Mouse (Mus musculus) olfactory bulb, adult 2 months (tissue): ENCODE measurements around the gene Sds. TPM values are rescaled to one million over a fixed set of nuclear protein-coding genes. Genes with fewer than 3 reads are reported as not detected.
A peak's percentile ranks its signal among the peaks of the same experiment; 100 is the strongest.

Source experiments
- H3K27ac ChIP-seq: fragments of 200-500 bp; 2 replicates; pipeline ENCODE4 v1.5.1; 2012; ENCODE audit warnings: low read depth, low read length; ENCODE audit not compliant: insufficient read depth
- H3K4me1 ChIP-seq: fragments of 200-500 bp; 2 replicates; pipeline ENCODE4 v1.6.1; 2012; ENCODE audit warnings: low read length; ENCODE audit not compliant: control insufficient read depth, insufficient read depth
- H3K4me3 ChIP-seq: fragments of 200-500 bp; 2 replicates; pipeline ENCODE4 v1.5.1; 2012; ENCODE audit warnings: mild to moderate bottlenecking, low read depth, low read length, moderate library complexity; ENCODE audit not compliant: insufficient read depth
- CTCF ChIP-seq: fragments of 200-500 bp; IDR thresholded peaks from 2 replicates; pipeline ENCODE4 v1.5.1; 2012; ENCODE audit warnings: low read depth, mild to moderate bottlenecking, low read length, moderate library complexity; ENCODE audit not compliant: insufficient read depth
- POLR2A ChIP-seq: fragments of 200-500 bp; IDR thresholded peaks from 2 replicates; pipeline ENCODE4 v1.6.1; 2012; ENCODE audit warnings: mild to moderate bottlenecking, low read depth, low read length, moderate library complexity; ENCODE audit not compliant: insufficient read depth
- WGBS: fragments of 180-500 bp; shearing (Covaris S2); methylation state at CpG from one replicate; pipeline ENCODE4 v1.1.7; 2018; 5-methylcytosine and 5-hydroxymethylcytosine counted together
- polyA plus RNA-seq: library from polyadenylated mRNA; stranded (reverse); fragments of >200 nt; gene quantifications from 2 replicates; pipeline ENCODE4 v1.2.4, GENCODE M21; 2012; ENCODE audit warnings: low replicate concordance; ENCODE audit not compliant: missing spikeins, insufficient read depth, insufficient read length

The Sds gene
- polyA plus RNA-seq, 1 experiment: not detected

DNA sequence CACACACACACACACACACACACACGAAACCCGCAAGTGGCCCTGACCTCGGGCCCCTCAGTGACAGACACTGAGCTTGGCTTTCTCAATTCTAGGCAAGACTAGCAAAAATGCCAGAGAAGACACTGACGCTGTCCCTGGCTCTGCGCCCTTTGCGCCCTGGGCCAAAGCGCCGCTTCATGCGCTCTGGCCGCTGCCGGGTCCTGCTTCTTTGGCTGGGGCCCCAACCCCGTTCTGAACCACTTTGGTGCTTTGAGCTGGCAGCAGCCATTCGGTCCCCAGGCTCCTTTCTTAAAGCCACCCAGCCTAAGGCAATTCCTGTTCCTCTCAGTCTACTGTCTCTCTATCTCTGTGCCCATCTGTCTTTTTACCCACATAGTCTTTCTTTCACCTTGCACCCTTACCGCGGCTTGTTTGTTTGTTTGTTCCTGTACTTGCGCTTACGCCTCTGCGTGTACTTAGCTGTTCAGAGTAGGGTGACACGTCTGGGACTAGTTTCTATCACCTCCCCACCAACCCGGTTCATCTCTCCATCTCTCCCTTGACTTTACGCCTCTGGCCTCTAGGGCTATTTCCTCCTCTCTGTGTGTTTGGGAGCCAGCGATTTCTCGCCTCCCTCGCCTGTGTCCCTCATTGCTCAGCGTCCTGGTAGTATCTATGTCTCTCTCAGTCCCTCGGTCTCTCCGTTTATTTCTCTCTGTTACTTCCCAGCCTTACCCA is 37.2 kb upstream of the Sds start:
- TF ChIP-seq POLR2A: no peak
- TF ChIP-seq CTCF: no peak
- WGBS: 14% methylated on average over 27 of the region's 27 CpGs
- Histone ChIP-seq H3K27ac (no peak overlapping the region), H3K4me3 (no peak overlapping the region), H3K4me1 (peaks cover 7% of the 10 kb centered on the region; the same call in 1 of the 2 replicates)

DNA sequence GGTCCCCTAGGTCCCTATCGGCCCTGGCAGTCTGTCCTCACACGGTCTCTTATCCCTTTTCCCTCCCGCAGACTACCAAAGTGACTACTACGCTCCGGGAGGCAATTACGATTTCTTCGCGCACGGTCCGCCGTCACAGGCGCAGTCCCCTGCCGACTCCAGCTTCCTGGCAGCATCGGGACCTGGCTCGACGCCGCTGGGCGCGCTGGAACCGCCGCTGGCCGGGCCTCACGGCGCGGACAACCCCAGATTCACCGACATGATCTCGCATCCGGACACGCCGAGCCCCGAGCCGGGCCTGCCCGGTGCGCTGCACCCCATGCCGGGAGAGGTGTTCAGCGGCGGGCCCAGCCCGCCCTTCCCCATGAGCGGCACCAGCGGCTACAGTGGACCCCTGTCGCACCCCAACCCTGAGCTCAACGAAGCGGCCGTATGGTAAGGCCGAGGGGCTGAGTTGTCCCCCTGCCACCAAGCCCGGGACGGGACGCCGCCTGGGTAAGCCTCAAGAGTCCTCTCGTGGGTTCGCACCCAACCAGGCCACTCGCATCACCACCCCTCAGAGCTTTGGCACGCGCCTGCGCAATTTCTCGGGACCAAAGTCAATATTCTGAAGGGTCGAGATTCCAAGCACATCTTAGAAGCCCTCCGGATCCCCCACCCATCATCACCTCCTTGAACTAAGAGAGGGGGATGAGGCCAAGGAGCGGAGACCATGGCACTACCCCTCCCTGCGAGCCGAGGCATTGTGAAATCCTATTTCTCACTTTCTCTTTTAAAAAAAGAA is 36.2 kb upstream of the Sds start:
- no peak overlapping the region for H3K4me3 ChIP-seq
- no peak overlapping the region for H3K27ac ChIP-seq
- TF ChIP-seq POLR2A: no peak
- TF ChIP-seq CTCF: no peak
- H3K4me1 ChIP-seq: peaks cover 7% of the 10 kb centered on the region; the same call in 1 of the 2 replicates
- 12% methylated on average over 61 of the region's 61 CpGs for WGBS

DNA sequence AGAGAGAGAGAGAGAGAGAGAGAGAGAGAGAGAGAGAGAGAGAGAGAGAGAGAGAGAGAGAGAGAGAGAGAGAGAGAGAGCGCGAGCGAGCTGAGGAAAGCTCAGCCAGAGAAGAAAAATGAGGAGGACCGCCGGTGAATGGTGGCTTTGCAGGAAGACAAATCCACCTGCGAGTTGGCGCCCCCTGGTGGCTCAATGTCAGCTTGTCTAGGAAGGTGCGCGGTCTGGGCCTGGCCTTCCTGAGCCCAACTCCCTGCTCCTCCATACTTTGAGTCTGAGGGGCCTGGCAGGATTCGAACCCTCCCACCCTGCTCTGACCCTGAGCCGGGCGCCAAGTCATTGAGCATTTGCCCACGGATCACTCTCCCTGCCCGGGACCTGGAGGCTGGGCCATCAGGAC is 35.6 kb upstream of the Sds start:
- 17% methylated on average over 14 of the region's 14 CpGs for WGBS
- Histone ChIP-seq H3K27ac (no peak overlapping the region), H3K4me1 (peaks cover 7% of the 10 kb centered on the region; the same call in 1 of the 2 replicates), H3K4me3 (no peak overlapping the region)
- TF ChIP-seq POLR2A (no peak), CTCF (peak; percentile 59)

DNA sequence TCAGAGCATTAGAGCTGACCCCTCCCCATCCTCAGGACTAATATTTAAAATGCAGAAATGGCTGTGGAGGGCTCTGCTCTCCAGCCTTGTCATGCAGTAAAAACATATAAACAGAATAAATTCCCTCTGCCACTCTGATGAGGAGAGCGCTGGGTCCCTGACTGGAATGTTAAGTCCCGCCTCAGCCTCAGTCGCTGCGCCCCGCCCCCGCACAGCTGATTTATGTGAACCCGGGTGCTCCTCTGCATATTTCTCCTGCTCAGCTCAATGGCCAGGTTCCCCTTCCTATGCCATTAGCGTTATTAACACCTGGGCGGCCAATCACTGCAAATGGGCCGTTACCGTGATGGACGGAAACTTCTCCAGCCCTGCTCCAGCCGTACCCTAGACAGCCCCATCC is 29.0 kb upstream of the Sds start:
- Histone ChIP-seq H3K27ac (no peak overlapping the region), H3K4me3 (no peak overlapping the region), H3K4me1 (no peaks in the 10 kb centered on the region)
- 60% methylated on average over 13 of the region's 13 CpGs for WGBS
- TF ChIP-seq POLR2A: no peak
- TF ChIP-seq CTCF: no peak

DNA sequence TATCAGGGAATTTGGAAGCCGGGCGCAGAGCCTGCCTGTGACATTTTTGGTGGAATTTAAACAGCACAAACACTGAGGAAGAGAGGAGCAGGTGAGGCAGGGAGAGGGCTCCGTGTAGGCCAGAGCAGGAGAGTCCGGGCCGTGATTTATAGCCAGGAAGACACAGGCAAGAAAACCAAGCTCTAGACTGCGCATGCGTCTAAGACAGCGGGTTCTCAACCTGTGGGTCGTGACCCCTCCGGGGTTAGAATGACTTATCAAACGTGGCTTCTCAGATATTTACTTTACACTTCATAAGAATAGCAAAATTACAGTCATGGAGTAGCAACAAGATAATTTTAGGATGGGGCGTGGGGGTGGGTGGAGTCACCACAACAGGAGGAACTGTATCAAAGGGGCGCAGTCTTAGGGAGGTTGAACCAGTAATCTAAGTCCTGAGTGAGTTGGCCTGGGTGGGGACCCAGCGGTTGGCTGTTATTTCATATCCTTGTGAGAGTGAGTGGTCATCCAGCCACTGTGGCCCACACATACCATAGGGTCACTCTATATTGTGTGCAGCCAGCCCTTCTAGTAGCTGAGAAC is 21.5 kb upstream of the Sds start:
- Histone ChIP-seq H3K4me1 (no peaks in the 10 kb centered on the region; the same call in 1 of the 2 replicates), H3K27ac (no peak overlapping the region), H3K4me3 (no peak overlapping the region)
- 82% methylated on average over 14 of the region's 14 CpGs for WGBS
- TF ChIP-seq POLR2A: no peak
- no peak for TF ChIP-seq CTCF

DNA sequence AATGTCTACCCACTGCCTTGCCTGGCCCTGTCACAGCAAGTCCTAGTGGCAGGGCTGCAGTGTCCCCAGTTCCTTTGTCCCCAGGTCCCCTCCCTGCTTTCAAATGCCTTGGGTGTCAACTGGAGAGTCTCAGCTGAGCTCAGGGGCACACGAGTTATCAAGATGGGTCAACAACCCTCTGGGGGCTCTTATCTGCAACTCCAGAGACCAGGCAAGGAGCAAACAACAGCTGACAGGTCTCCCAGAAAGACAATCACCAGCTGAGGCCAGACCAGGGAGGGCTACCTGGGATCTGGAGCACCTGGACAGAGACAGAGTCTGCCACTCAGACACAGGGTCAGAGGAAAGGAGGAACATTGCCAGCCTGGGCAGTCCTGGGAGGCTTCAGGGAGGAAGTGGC is 20.1 kb upstream of the Sds start:
- no peaks in the 10 kb centered on the region; the same call in 1 of the 2 replicates for H3K4me1 ChIP-seq
- no peak overlapping the region for H3K27ac ChIP-seq
- 69% methylated on average over 1 of the region's 1 CpGs for WGBS
- no peak overlapping the region for H3K4me3 ChIP-seq
- TF ChIP-seq POLR2A: no peak
- TF ChIP-seq CTCF: no peak

DNA sequence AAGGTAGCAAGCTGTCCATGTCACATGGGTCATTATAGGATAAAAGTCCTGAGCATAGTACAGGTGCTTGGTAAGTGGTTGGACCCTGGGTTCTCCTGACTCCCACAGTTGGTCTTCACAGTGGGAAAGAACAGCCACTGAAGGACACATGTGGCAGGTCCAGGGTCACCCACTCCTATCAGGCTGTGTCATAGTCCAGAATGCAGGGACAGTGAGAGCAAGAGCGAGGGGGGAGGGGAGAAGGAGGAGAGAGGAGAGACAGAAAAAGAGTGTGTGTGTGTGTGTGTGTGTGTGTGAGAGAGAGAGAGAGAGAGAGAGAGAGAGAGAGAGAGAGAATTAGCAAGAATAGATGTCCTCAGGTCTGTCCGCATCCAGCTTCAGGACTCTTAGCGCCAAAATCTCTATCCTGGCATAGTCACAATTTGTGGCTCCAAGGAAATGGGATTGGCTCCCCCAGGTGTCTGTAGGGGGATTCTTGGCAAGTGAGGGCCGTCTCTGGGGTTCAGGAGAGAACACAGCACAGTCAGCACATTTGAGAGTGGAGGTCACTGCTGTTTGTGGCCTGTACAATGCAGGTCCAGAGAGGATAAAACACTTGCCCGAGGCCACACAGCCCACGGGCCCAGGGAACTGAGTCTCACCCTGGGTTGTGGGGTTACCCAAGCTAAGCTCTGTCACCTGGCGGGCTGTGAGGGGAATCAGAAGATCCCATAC is 19.3 kb upstream of the Sds start:
- TF ChIP-seq POLR2A: no peak
- no peak for TF ChIP-seq CTCF
- Histone ChIP-seq H3K4me1 (no peaks in the 10 kb centered on the region; the same call in 1 of the 2 replicates), H3K27ac (no peak overlapping the region), H3K4me3 (no peak overlapping the region)
- 55% methylated on average over 7 of the region's 7 CpGs for WGBS

DNA sequence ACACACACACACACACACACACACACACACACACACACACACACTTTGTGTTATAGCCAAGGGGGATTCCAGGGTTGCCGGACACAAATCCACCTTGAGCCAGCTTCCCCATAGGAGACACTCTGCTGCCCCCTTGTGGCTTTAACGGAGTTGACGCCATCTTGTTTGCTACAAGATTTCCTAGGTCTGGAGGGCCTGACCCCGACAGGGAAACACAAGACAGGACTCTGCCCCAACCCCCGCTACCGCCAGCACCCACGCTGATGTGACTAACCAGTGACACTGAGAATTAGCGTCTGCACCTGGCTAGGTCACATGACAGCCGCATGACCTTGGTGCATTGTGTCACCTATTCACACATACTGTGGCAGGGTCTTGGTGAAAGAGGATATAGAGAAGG is 18.7 kb upstream of the Sds start:
- H3K4me1 ChIP-seq: no peaks in the 10 kb centered on the region; the same call in 1 of the 2 replicates
- TF ChIP-seq POLR2A: no peak
- TF ChIP-seq CTCF: peak; percentile 54
- WGBS: 7% methylated on average over 9 of the region's 9 CpGs
- H3K27ac ChIP-seq: no peak overlapping the region
- no peak overlapping the region for H3K4me3 ChIP-seq
